Mouse (Mus musculus) urinary bladder, postnatal 4 days (tissue): ENCODE measurements around the gene Trmt44.
A peak's percentile ranks its signal among the peaks of the same experiment; 100 is the strongest.

Source experiments
- DNase-seq, 2 experiments: peaks; one replicate each; pipeline ENCODE4 v3.0.0; 2021 to 2022; ENCODE audit warnings: low spot score in 2 of 2

Gene Trmt44

GRCm38 (mm10) chr5:35541059-35541790 lies 33.6 kb downstream of the Trmt44 start:
- DNase-seq, result no peak

GRCm38 (mm10) chr5:35540555-35540954 lies 34.3 kb downstream of the Trmt44 start:
- no peak for DNase-seq

DNA sequence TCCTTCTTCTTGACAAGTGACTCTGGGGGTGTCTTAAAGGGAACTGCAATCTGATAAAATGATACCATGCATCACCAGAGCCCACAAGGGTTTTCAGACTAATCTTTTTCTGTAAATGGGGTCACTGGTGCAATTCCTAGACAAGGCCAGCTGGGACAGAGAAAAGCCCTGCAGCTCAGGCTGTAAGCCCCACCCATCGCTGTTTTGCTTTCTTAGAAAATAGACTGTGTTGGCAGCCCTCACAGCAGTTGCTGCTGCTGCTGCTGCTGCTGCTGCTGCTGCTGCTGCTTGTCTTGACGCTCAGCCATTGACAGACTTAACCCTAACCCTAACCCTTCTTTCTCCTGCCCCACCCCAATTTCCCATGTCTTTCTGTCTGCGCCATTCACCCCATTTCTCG lies 35.3 kb downstream of the Trmt44 start:
- DNase-seq, result no peak

- DNase-seq, result no peak
Observed at GRCm38 (mm10) chr5:35538022-35538421, 36.8 kb downstream of the Trmt44 start.

DNA sequence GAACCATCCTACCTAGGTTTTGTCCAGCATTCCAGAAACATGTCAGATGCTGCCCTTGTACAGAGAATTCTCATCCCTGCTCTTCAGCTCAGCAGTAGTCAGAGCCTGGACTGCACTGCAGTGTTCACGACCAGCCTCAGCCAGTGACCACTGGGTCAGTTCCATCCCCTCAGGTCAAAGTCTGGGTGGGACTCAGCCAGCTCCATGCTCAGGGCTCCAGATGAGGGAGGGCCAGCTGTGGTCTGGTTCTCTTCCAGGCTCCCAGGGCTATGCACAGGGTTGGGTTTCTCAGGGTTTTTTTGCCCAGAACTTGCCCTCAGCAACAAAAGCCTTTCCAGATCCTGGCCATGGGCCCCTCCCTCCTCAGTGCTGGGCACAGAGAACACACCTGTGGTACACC lies 37.4 kb downstream of the Trmt44 start:
- DNase-seq, result no peak

- no peak for DNase-seq
Observed at GRCm38 (mm10) chr5:35536271-35536670, 38.6 kb downstream of the Trmt44 start.

DNA sequence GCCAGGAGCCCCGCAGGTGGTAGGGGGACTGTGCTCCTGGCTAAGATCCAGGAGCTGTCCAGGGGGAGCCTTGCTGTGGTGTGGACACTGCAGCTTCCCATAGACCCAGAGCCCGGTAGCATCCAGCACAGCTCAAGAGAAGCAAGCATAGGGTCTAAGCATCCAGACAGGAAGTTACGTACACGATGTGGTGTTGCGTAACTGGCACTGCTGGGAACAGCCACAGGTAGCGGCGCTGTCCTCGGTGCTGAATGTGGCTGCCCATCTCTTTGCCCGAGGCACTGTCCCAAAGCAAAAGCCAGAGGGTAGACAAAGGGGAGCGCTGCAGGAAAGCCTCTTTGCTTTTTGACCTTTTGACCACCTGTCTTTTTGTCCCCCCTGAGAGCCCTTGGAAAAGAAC lies 43.3 kb downstream of the Trmt44 start:
- no peak for DNase-seq

DNA sequence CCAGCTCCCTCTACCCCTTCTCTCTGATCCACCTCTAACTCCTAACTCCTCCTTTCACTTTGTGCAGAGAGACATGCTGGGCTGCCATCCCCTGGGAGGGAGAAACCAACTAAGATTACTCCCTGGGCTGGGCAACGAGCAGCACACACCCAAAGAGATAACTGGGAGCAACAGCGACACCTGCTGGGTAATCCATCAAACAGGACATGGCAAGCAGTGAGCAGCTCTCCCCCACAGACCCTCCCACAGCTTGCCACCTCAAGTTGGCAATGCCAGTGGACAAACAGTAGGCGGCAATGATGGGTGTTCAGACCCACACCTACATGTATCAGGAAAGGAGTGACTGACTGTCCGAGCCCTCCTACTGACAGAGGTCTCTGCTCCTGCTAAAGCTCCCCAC lies 44.4 kb downstream of the Trmt44 start:
- no peak for DNase-seq

- DNase-seq, result peak; percentile 74
Observed at GRCm38 (mm10) chr5:35525469-35526123, 49.3 kb downstream of the Trmt44 start, which contains the start of gene Cpz. Gene Cpz (minus strand): TSS chr5:35525698.

- DNase-seq, result no peak
Observed at GRCm38 (mm10) chr5:35524381-35524780, 50.5 kb downstream of the Trmt44 start.

GRCm38 (mm10) chr5:35523735-35524134 lies 51.1 kb downstream of the Trmt44 start:
- peak in 1 of 2 experiments; percentile 84 for DNase-seq

DNA sequence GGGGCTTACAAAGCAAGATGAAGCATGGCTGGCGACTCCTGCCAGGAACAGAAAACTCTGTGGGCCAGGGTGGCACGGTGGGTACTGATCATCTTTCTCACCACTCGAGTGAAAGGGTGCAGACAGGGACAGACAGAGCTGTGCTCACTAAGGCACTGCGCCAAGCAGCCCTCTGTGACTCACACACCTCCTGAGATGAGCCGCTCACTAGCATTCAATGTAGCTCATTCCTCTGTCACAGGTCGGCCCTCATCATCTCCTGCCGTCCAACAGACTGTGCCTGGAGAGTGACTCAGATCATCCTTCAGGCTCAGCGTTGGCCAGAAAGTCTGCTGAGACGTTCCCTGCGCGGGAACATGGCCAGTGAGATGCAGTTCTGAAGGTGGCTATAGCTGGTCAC lies 58.1 kb downstream of the Trmt44 start:
- no peak for DNase-seq

DNA sequence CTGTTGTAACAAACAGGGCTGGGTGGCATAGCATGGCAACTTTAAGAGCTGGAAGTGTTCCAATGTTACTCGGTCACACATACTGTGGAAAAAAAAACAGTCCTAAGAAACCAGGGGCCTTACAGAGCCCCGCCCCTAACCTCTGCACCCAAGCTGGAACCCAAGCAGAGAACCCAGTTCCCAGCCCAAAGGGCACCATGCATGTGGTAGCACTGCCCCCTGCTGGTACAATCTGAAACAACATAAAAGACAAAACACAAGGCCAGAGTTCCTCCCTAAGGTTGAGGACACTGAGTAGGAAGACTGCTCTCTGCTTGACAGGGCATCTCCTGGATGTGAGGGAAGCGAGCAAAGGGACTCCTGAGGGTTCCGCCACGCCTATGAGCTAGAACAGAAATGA lies 64.3 kb downstream of the Trmt44 start:
- no peak for DNase-seq
